ENCODE assay signal across 11 mouse cellular contexts in genomic region chr10:13358679-13359078, GRCm38 (mm10).
DNase-seq lines count a peak whose midpoint lies in the region; ATAC-seq and TF ChIP-seq lines count a peak whose summit lies in the region.
"Had no signal": no experiment of that assay in that cellular context is flagged by ENCODE, and none has a peak within 500 bp of the region (broad histone marks: within the 10 kb centered on the region; RNA-seq: fewer than 3 reads in every experiment).

No protein-coding gene starts in this region.

- TF ChIP-seq EP300 in stomach, postnatal 0 days (optimal IDR thresholded peaks at IDR 0.05) = no peak

- no peaks in the 10 kb centered on the region for H3K9me3 ChIP-seq in hindbrain, embryonic 14.5 days (ENCODE audit: control insufficient read depth, low read length)
- no peaks in the 10 kb centered on the region for H3K9me3 ChIP-seq in hindbrain, embryonic 12.5 days (replicated peaks)
- no peaks in the 10 kb centered on the region for H3K9me3 ChIP-seq in heart, embryonic 14.5 days (ENCODE audit: control insufficient read depth, low read length)
- no peaks in the 10 kb centered on the region for H3K9me3 ChIP-seq in stomach, postnatal 0 days (ENCODE audit: control insufficient read depth, low read length)
- H3K9me3 ChIP-seq: midbrain, embryonic 12.5 days had no signal

- no peak overlapping the region for H3K9ac ChIP-seq in hindbrain, embryonic 14.5 days
- no peak overlapping the region for H3K9ac ChIP-seq in hindbrain, embryonic 12.5 days
- H3K9ac ChIP-seq in heart, embryonic 14.5 days (ENCODE audit: low read length) = no peak overlapping the region
- H3K9ac ChIP-seq in stomach, postnatal 0 days (ENCODE audit: low read length) = no peak overlapping the region
- H3K9ac ChIP-seq: midbrain, embryonic 12.5 days had no signal

- 36% methylated on average over 3 of the region's 3 CpGs for WGBS in hindbrain, embryonic 14.5 days
- WGBS in hindbrain, embryonic 12.5 days = 58% methylated on average over 3 of the region's 3 CpGs
- 2% methylated on average over 3 of the region's 3 CpGs for WGBS in heart, embryonic 14.5 days
- 14% methylated on average over 3 of the region's 3 CpGs for WGBS in stomach, postnatal 0 days

- H3K27me3 ChIP-seq in hindbrain, embryonic 14.5 days (ENCODE audit: control insufficient read depth, insufficient read depth, low read length) = no peaks in the 10 kb centered on the region
- H3K27me3 ChIP-seq in hindbrain, embryonic 12.5 days = no peaks in the 10 kb centered on the region
- no peaks in the 10 kb centered on the region for H3K27me3 ChIP-seq in heart, embryonic 14.5 days (ENCODE audit: control insufficient read depth, insufficient read depth, low read length)
- H3K27me3 ChIP-seq in stomach, postnatal 0 days (ENCODE audit: control insufficient read depth, insufficient read depth, low read length) = no peaks in the 10 kb centered on the region
- H3K27me3 ChIP-seq: midbrain, embryonic 12.5 days had no signal

- ATAC-seq in hindbrain, embryonic 14.5 days (ENCODE audit: low FRiP score) = peak; percentile 66; the same call in 1 of the 2 replicates
- no peak for ATAC-seq in hindbrain, embryonic 12.5 days (ENCODE audit: low FRiP score)
- ATAC-seq in heart, embryonic 14.5 days (ENCODE audit: insufficient number of reproducible peaks, insufficient read depth, low FRiP score, low read depth) = 0 out of 2 replicates have a peak, but pooled peaks have one; percentile 59
- ATAC-seq in stomach, postnatal 0 days (ENCODE audit: low FRiP score, low TSS enrichment) = peak; percentile 72
- ATAC-seq: activated CD4-positive, CD25-positive, alpha-beta regulatory T cell, adult 4 months had no signal

- no peaks in the 10 kb centered on the region for H3K4me1 ChIP-seq in hindbrain, embryonic 14.5 days (replicated peaks; ENCODE audit: control insufficient read depth, insufficient read depth, low read length)
- no peaks in the 10 kb centered on the region for H3K4me1 ChIP-seq in hindbrain, embryonic 12.5 days
- H3K4me1 ChIP-seq in heart, embryonic 14.5 days (ENCODE audit: control insufficient read depth in 2 of 2, insufficient read depth in 2 of 2, low read length in 2 of 2) = peaks cover 5 to 24% of the 10 kb centered on the region in 2 experiments
- no peaks in the 10 kb centered on the region; the same call in 1 of the 2 replicates for H3K4me1 ChIP-seq in stomach, postnatal 0 days (replicated peaks; ENCODE audit: control insufficient read depth, insufficient read depth)
- H3K4me1 ChIP-seq: midbrain, embryonic 12.5 days had no signal

- no peak overlapping the region for H3K4me2 ChIP-seq in hindbrain, embryonic 14.5 days (replicated peaks)
- H3K4me2 ChIP-seq in hindbrain, embryonic 12.5 days (replicated peaks) = no peak overlapping the region
- H3K4me2 ChIP-seq in heart, embryonic 14.5 days (ENCODE audit: low read length) = no peak overlapping the region
- no peak overlapping the region for H3K4me2 ChIP-seq in stomach, postnatal 0 days (replicated peaks; ENCODE audit: low read depth)
- H3K4me2 ChIP-seq: midbrain, embryonic 12.5 days had no signal

- H3K36me3 ChIP-seq in hindbrain, embryonic 14.5 days (replicated peaks; ENCODE audit: control insufficient read depth, insufficient read depth) = no peaks in the 10 kb centered on the region
- H3K36me3 ChIP-seq in hindbrain, embryonic 12.5 days = no peaks in the 10 kb centered on the region
- H3K36me3 ChIP-seq in heart, embryonic 14.5 days (ENCODE audit: control insufficient read depth, insufficient read depth, low read length) = no peaks in the 10 kb centered on the region
- no peaks in the 10 kb centered on the region for H3K36me3 ChIP-seq in stomach, postnatal 0 days (ENCODE audit: control insufficient read depth, insufficient read depth, low read length)
- H3K36me3 ChIP-seq: midbrain, embryonic 12.5 days had no signal

- no peak for TF ChIP-seq CTCF in stomach, postnatal 0 days (IDR thresholded peaks at IDR 0.05; ENCODE audit: low read depth)

- DNase-seq in hindbrain, embryonic 14.5 days (ENCODE audit: low spot score) = peak; percentile 63
- DNase-seq in ovary, adult 18-20 months (ENCODE audit: low spot score) = peak; percentile 4
- no peak for DNase-seq in ovary, postnatal 14 days (ENCODE audit: low spot score)
- DNase-seq in stomach, postnatal 0 days (ENCODE audit: low spot score) = no peak
- no peak for DNase-seq in spleen, postnatal 14 days (ENCODE audit: low spot score in 2 of 2)
- DNase-seq: kidney, postnatal 4 days; right cerebral cortex, adult 18-20 months had no signal

- no peak overlapping the region for H3K4me3 ChIP-seq in hindbrain, embryonic 14.5 days (replicated peaks; ENCODE audit: low read length)
- H3K4me3 ChIP-seq in hindbrain, embryonic 12.5 days = no peak overlapping the region
- no peak overlapping the region for H3K4me3 ChIP-seq in heart, embryonic 14.5 days (ENCODE audit: control insufficient read depth in 1 of 2, insufficient read depth in 1 of 2, low read depth in 1 of 2, low read length in 2 of 2)
- no peak overlapping the region for H3K4me3 ChIP-seq in stomach, postnatal 0 days (ENCODE audit: low read depth, low read length)
- H3K4me3 ChIP-seq: midbrain, embryonic 12.5 days had no signal

- no peak overlapping the region for H3K27ac ChIP-seq in hindbrain, embryonic 14.5 days
- H3K27ac ChIP-seq in hindbrain, embryonic 12.5 days = no peak overlapping the region
- H3K27ac ChIP-seq in heart, embryonic 14.5 days (replicated peaks in 1 of 2; ENCODE audit: control insufficient read depth in 1 of 2, insufficient read depth in 1 of 2, low read depth in 2 of 2, low read length in 2 of 2) = peak overlapping the region; percentile 52 to 82; a peak in 3 of 4 replicates
- no peak overlapping the region for H3K27ac ChIP-seq in stomach, postnatal 0 days (replicated peaks)
- H3K27ac ChIP-seq: midbrain, embryonic 12.5 days had no signal

Comparison
In these comparisons a context has a peak if more than half of its experiments do, and no peak if none do; other contexts are left out.
1. DNase-seq: peak in hindbrain, embryonic 14.5 days (single experiment) and ovary, adult 18-20 months (single experiment); none in ovary, postnatal 14 days (single experiment), stomach, postnatal 0 days (single experiment) and spleen, postnatal 14 days (0 of 2).
2. H3K27ac ChIP-seq: peak in heart, embryonic 14.5 days (2 of 2); none in hindbrain, embryonic 14.5 days (single experiment), hindbrain, embryonic 12.5 days (single experiment) and stomach, postnatal 0 days (single experiment).